Mouse (Mus musculus) heart, adult 2 months (tissue): ENCODE results near the gene A530032D15Rik.
"Not testable (repeated sequence)": the region's sequence is repeated elsewhere in the genome, so short reads cannot be mapped to it uniquely, and the experiment has no call there.

Source experiments
- CTCF ChIP-seq: fragments of 200-600 bp; IDR thresholded peaks from 2 replicates; pipeline ENCODE4 v1.8.1; 2022; ENCODE audit warnings: antibody characterized with exemption, mild to moderate bottlenecking, moderate library complexity
- EP300 ChIP-seq: fragments of 200-500 bp; IDR thresholded peaks from 2 replicates; pipeline ENCODE4 v1.6.1; 2011; ENCODE audit warnings: low read depth, low read length, control low read depth; ENCODE audit not compliant: insufficient read depth
- POLR2A ChIP-seq: fragments of 200-500 bp; IDR thresholded peaks from 2 replicates; pipeline ENCODE4 v1.6.1; 2011; ENCODE audit warnings: mild to moderate bottlenecking, low read depth, low read length, control low read depth; ENCODE audit not compliant: insufficient read depth

DNA sequence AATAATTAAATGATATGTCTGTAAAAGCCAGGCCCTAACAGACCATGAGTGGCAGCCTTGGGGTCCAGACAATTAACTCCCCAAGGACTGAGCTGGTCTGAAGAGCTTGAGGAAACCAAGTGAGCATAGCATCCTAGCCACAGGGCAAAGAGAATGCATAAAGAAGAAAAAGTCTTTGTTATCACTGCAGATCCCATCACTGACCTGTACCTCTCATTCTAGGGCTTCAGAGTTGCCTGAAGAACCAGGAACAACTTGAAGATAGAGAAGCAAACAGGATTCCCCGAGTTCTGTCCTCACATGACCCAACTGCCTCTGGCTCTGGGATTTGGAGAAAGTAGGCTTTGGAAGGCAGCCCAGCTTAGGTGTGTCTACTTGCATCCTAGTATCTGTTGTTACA lies 9.8 kb downstream of the A530032D15Rik start, which contains the start of gene Gm10553:
- TF ChIP-seq CTCF, POLR2A, EP300: not testable (repeated sequence)
